Mouse (Mus musculus) activated CD4-positive, CD25-positive, alpha-beta regulatory T cell (primary cell): ENCODE results near the gene Gm20917. TPM values are rescaled to one million over a fixed set of nuclear protein-coding genes. Genes with fewer than 3 reads are reported as not detected.

ENCODE experiments used
- polyA plus RNA-seq, 2 experiments: library from polyadenylated mRNA; unstranded; fragments of 100-300 nt; shearing (Covaris generic); gene quantifications; one replicate each; pipeline ENCODE4 v1.2.1; 2017

Gene Gm20917
- polyA plus RNA-seq: not detected

DNA sequence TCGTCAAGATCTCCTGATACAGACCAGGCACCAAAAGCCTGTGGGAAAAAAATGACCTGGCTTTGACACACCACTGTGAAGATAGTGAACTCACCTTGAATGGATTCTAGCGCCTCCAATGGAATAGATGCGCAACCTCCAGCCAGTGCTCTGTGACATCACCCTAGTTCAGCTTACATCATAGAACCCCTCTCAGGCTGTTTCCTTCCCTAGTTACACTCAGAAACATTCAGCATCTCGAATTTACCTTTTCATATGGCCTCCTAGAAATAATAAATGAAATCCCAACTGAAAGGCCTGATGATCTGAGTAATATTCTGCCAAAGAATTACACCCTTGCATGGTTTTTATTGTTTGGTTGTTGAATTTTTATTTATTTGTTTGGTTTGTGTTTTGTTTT is at the start of gene Gm20917:
Gene Gm20917, minus strand, starts transcription at position 101 of the 400 bp plus-strand sequence.

Other genes starting within 250 kb of the Gm20917 start
- not detected for gene Gm20916, start 168.4 kb upstream of the Gm20917 start, polyA plus RNA-seq